Mouse (Mus musculus) CH12F3 (cell line): ENCODE measurements around the gene Rpp25.

Source experiments
- in situ Hi-C: fragments of 300-500 bp; cut with MboI; formaldehyde crosslinking; loops from 2 replicates; pipeline ENCODE4 v1.14.3; 2020; ENCODE audit warnings: low sequenced_read_pairs

Gene Rpp25

GRCm38 (mm10) chr9:57552139-57552887, 48.5 kb downstream of the Rpp25 start, which contains the start of gene Mpi:
TSS of gene Mpi (minus strand) at chr9:57552763.
- in situ Hi-C loops = no loop called here

GRCm38 (mm10) chr9:57553119-57553518, 49.3 kb downstream of the Rpp25 start:
- in situ Hi-C loops = no loop called here

- in situ Hi-C loops = no loop called here
Observed at GRCm38 (mm10) chr9:57554753-57555152, 50.9 kb downstream of the Rpp25 start.
